Mouse (Mus musculus) heart, embryonic 15.5 days (tissue): ENCODE measurements around the gene Tmem266. TPM values are rescaled to one million over a fixed set of nuclear protein-coding genes. Genes with fewer than 3 reads are reported as not detected.

Source experiments
- ATAC-seq: fragments of 200-750 bp; cut with Nextera tagmentation; replicated peaks from 2 replicates; pipeline ENCODE4 v1.8.0; 2017; ENCODE audit warnings: low read depth, moderate TSS enrichment; ENCODE audit not compliant: insufficient number of reproducible peaks, insufficient read depth, low FRiP score
- H3K27ac ChIP-seq: fragments of 300-500 bp; sonication (generic); 2 replicates; pipeline ENCODE4 v1.5.1; 2015; ENCODE audit warnings: mild to moderate bottlenecking, inconsistent platforms
- H3K27me3 ChIP-seq: fragments of 300-500 bp; sonication (generic); 2 replicates; pipeline ENCODE4 v1.6.1; 2015; ENCODE audit warnings: inconsistent platforms
- H3K36me3 ChIP-seq: fragments of 300-500 bp; sonication (generic); 2 replicates; pipeline ENCODE4 v1.6.1; 2015; ENCODE audit warnings: mild to moderate bottlenecking, inconsistent platforms
- H3K4me1 ChIP-seq: fragments of 300-500 bp; sonication (generic); replicated peaks from 2 replicates; pipeline ENCODE4 v1.6.1; 2015; ENCODE audit warnings: inconsistent platforms
- H3K4me2 ChIP-seq: fragments of 300-500 bp; sonication (generic); 2 replicates; pipeline ENCODE4 v1.6.1; 2015; ENCODE audit warnings: inconsistent platforms, mild to moderate bottlenecking, moderate library complexity
- H3K4me3 ChIP-seq: fragments of 300-500 bp; sonication (generic); 2 replicates; pipeline ENCODE4 v1.5.1; 2015; ENCODE audit warnings: mild to moderate bottlenecking, inconsistent platforms
- H3K9ac ChIP-seq: fragments of 300-500 bp; sonication (generic); 2 replicates; pipeline ENCODE4 v1.6.1; 2015; ENCODE audit warnings: mild to moderate bottlenecking, inconsistent platforms
- H3K9me3 ChIP-seq: fragments of 300-500 bp; sonication (generic); replicated peaks from 2 replicates; pipeline ENCODE4 v1.6.1; 2016; ENCODE audit warnings: inconsistent platforms
- WGBS: fragments of 180-500 bp; shearing (Covaris S2); methylation state at CpG from one replicate; pipeline ENCODE4 v1.1.7; 2015; ENCODE audit warnings: mixed read lengths; 5-methylcytosine and 5-hydroxymethylcytosine counted together
- polyA plus RNA-seq: library from polyadenylated mRNA; unstranded; fragments of >200 nt; fragmentation: Nextera tagmentation; extraction: Ambion mirVana; gene quantifications from 2 replicates; pipeline ENCODE4 v1.2.1, GENCODE M21; 2015

The Tmem266 gene
- polyA plus RNA-seq = 0.14 and 0.15 TPM in 2 replicates

- under 1% methylated on average over 74 of the region's 82 CpGs for WGBS
- Histone ChIP-seq H3K9ac (peak within 1 kb of the TSS; percentile 71), H3K36me3 (no peaks in the 10 kb centered on the region), H3K27me3 (peaks cover 62% of the 10 kb centered on the region), H3K9me3 (no peaks in the 10 kb centered on the region), H3K27ac (0 out of 2 replicates have a peak within 1 kb of the TSS, but pooled peaks have one; percentile 26), H3K4me1 (peaks cover 6% of the 10 kb centered on the region), H3K4me3 (peak within 1 kb of the TSS; percentile 74), H3K4me2 (peak within 1 kb of the TSS; percentile 93)
- ATAC-seq = peak; percentile 85
Observed at GRCm38 (mm10) chr9:55326515-55327233, at the start of gene Tmem266, which contains the start of gene Nrg4. Gene Tmem266 (plus strand): TSS chr9:55326913. Gene Nrg4 (minus strand): TSS chr9:55326844.

- 72% methylated on average over 4 of the region's 4 CpGs for WGBS
- Histone ChIP-seq H3K27me3 (no peaks in the 10 kb centered on the region), H3K9me3 (no peaks in the 10 kb centered on the region), H3K4me2 (no peak overlapping the region), H3K4me1 (no peaks in the 10 kb centered on the region), H3K9ac (no peak overlapping the region), H3K27ac (no peak overlapping the region), H3K36me3 (no peaks in the 10 kb centered on the region), H3K4me3 (no peak overlapping the region)
- ATAC-seq = no peak
Observed at GRCm38 (mm10) chr9:55277562-55277961, 49.2 kb upstream of the Tmem266 start.

DNA sequence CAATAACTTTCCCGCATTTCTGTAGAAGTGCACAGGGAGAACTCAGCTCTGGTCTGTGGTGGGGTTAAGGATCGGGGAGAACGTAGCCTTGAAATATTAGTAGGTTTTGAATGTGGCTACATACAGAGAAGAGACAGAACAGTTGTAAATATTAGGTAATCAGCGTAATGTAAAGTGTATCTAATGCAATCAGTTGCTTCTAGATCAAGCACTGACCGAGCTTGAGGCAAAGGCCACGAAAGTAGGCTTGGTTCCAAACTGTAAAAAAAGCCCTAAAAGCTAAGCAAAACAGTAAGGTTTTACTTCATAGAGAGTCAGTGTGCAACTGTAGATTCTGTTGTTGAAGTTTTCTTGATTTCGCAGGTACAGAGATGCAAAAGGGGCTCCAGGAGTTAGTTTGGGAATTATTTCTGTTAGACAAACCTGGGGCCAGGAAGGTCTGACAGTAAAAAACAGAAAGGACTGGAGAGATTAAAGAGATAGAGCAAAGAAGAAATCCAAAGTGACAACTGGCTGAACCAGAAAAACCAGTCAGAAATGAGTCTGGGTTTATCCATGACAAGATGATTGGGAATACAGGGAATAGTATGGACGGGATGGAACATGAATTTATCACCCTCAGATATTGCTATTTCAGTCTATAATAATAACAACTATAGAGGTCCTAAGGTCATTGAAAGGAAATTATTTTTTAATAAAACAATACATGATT, 47.4 kb upstream of the Tmem266 start:
- Histone ChIP-seq H3K36me3 (no peaks in the 10 kb centered on the region), H3K9ac (no peak overlapping the region), H3K9me3 (no peaks in the 10 kb centered on the region), H3K4me2 (no peak overlapping the region), H3K4me3 (no peak overlapping the region), H3K27me3 (no peaks in the 10 kb centered on the region), H3K27ac (no peak overlapping the region), H3K4me1 (peaks cover 4% of the 10 kb centered on the region; the same call in 1 of the 2 replicates)
- WGBS = 79% methylated on average over 8 of the region's 8 CpGs
- no peak for ATAC-seq

GRCm38 (mm10) chr9:55283516-55283915, 43.2 kb upstream of the Tmem266 start:
- Histone ChIP-seq H3K4me2 (peak overlapping the region; percentile 48), H3K9me3 (no peaks in the 10 kb centered on the region), H3K4me1 (peaks cover 4% of the 10 kb centered on the region; the same call in 1 of the 2 replicates), H3K36me3 (no peaks in the 10 kb centered on the region), H3K27me3 (no peaks in the 10 kb centered on the region), H3K4me3 (no peak overlapping the region), H3K9ac (no peak overlapping the region), H3K27ac (no peak overlapping the region)
- no peak for ATAC-seq
- WGBS = 4% methylated on average over 14 of the region's 14 CpGs

DNA sequence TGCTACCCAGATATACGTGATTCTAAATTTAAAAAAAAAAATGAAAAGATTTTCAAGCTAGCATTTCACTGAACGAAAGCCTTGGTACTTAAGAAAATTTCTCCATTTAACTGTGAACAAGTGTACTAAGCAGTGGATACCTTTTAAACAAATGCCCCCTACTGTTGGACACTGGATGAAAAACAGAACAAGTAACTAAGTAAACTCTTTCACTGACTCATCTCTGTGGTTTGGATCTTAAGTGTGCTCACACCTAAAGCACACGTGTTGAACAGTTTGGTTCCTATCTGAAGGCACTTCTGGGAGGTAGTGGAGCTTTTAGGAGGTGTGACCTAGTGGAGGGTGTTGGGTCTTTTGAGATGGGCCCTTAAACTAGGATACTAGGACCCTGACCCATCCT, 41.5 kb upstream of the Tmem266 start:
- Histone ChIP-seq H3K4me3 (no peak overlapping the region), H3K9ac (no peak overlapping the region), H3K27ac (no peak overlapping the region), H3K4me1 (peaks cover 4% of the 10 kb centered on the region; the same call in 1 of the 2 replicates), H3K36me3 (no peaks in the 10 kb centered on the region), H3K4me2 (no peak overlapping the region), H3K9me3 (no peaks in the 10 kb centered on the region), H3K27me3 (no peaks in the 10 kb centered on the region)
- ATAC-seq = no peak
- 63% methylated on average over 3 of the region's 3 CpGs for WGBS

- Histone ChIP-seq H3K27ac (no peak overlapping the region), H3K4me2 (no peak overlapping the region), H3K4me3 (no peak overlapping the region), H3K9ac (no peak overlapping the region), H3K27me3 (no peaks in the 10 kb centered on the region), H3K4me1 (no peaks in the 10 kb centered on the region), H3K36me3 (no peaks in the 10 kb centered on the region), H3K9me3 (no peaks in the 10 kb centered on the region)
- ATAC-seq = no peak
- WGBS = 48% methylated on average over 3 of the region's 3 CpGs
Observed at GRCm38 (mm10) chr9:55289475-55290198, 37.1 kb upstream of the Tmem266 start.

- no peak for ATAC-seq
- WGBS = 84% methylated on average over 4 of the region's 4 CpGs
- Histone ChIP-seq H3K27me3 (no peaks in the 10 kb centered on the region), H3K9ac (no peak overlapping the region), H3K4me3 (no peak overlapping the region), H3K27ac (no peak overlapping the region), H3K4me2 (no peak overlapping the region), H3K4me1 (no peaks in the 10 kb centered on the region), H3K36me3 (no peaks in the 10 kb centered on the region), H3K9me3 (no peaks in the 10 kb centered on the region)
Observed at GRCm38 (mm10) chr9:55291966-55292365, 34.7 kb upstream of the Tmem266 start.

DNA sequence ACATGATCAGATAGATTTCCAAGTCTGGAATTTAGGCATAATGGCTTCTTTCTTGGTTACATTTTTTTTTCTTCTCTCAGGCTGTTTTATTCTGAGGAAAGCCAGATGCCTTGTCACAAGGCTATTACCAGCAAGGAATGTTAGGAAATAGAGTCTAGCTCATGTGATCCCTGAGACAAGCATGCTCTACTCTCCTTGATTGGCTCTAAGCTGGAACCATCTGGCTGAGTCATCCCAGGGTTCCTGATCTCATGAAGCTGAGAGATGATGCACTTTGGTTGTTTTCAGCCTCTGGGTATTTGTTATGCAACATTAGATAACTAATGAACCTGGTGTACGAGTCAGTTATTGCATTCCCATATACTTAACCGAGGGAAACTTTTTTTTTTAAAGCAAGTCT, 30.5 kb upstream of the Tmem266 start:
- Histone ChIP-seq H3K4me1 (no peaks in the 10 kb centered on the region), H3K4me3 (no peak overlapping the region), H3K9me3 (no peaks in the 10 kb centered on the region), H3K27ac (no peak overlapping the region), H3K27me3 (no peaks in the 10 kb centered on the region), H3K4me2 (no peak overlapping the region), H3K9ac (no peak overlapping the region), H3K36me3 (no peaks in the 10 kb centered on the region)
- ATAC-seq = no peak
- 67% methylated on average over 2 of the region's 2 CpGs for WGBS

DNA sequence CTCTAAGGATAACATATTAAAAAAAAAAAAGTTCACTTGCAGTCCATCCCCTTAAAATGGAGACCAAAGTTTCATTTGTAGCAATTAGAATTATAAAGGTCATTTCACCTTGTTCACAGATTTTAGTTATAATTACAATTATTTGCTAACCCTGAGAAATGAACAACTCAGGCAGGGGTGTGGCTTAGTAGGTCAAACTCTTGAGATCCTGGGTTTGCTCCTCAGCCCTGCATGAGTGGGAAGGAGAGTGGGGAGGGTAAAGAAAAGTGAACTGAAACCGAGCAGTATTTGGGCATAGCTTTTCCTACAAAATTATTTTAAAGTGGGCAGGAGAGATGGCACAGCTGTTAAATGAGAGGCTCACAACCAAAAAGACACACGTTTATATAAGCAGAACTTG, 19.6 kb upstream of the Tmem266 start:
- H3K36me3 ChIP-seq = no peaks in the 10 kb centered on the region
- no peak for ATAC-seq
- no peaks in the 10 kb centered on the region for H3K4me1 ChIP-seq
- 53% methylated on average over 2 of the region's 2 CpGs for WGBS
- H3K4me2 ChIP-seq = no peak overlapping the region
- no peak overlapping the region for H3K4me3 ChIP-seq
- H3K27ac ChIP-seq = no peak overlapping the region
- H3K9ac ChIP-seq = no peak overlapping the region
- no peaks in the 10 kb centered on the region for H3K9me3 ChIP-seq
- H3K27me3 ChIP-seq = no peaks in the 10 kb centered on the region

- WGBS = 50% methylated on average over 5 of the region's 5 CpGs
Observed at GRCm38 (mm10) chr9:55307557-55307956, 19.2 kb upstream of the Tmem266 start.

GRCm38 (mm10) chr9:55308455-55308854, 18.3 kb upstream of the Tmem266 start:
- Histone ChIP-seq H3K4me2 (no peak overlapping the region), H3K4me3 (no peak overlapping the region), H3K4me1 (no peaks in the 10 kb centered on the region), H3K27ac (no peak overlapping the region), H3K36me3 (no peaks in the 10 kb centered on the region), H3K9me3 (no peaks in the 10 kb centered on the region), H3K9ac (no peak overlapping the region), H3K27me3 (no peaks in the 10 kb centered on the region)
- no peak for ATAC-seq
- 73% methylated on average over 5 of the region's 5 CpGs for WGBS

More at GRCm38 (mm10) chr9:55307557-55307956, 19.2 kb upstream of the Tmem266 start:
- H3K36me3 ChIP-seq = no peaks in the 10 kb centered on the region
- H3K9me3 ChIP-seq = no peaks in the 10 kb centered on the region
- ATAC-seq = no peak
- H3K4me3 ChIP-seq = no peak overlapping the region
- no peak overlapping the region for H3K4me2 ChIP-seq
- H3K9ac ChIP-seq = no peak overlapping the region
- no peak overlapping the region for H3K27ac ChIP-seq
- no peaks in the 10 kb centered on the region for H3K4me1 ChIP-seq
- H3K27me3 ChIP-seq = no peaks in the 10 kb centered on the region
